Mouse (Mus musculus): ENCODE measurements around the gene Wdr89. TPM values are rescaled to one million over a fixed set of nuclear protein-coding genes. Genes with fewer than 3 reads are reported as not detected.

The Wdr89 gene
- polyA plus RNA-seq, 2 experiments from 2014 or later: 17.3 to 24.7 TPM

- ATAC-seq: no peak
These were observed 56.6 kb downstream of the Wdr89 start for GRCm38 (mm10) chr12:75612711-75613110.

GRCm38 (mm10) chr12:75599490-75599889 is 69.8 kb downstream of the Wdr89 start:
- ATAC-seq: no peak

- no peak for ATAC-seq
These were observed 70.3 kb downstream of the Wdr89 start for GRCm38 (mm10) chr12:75598988-75599387.

- no peak for ATAC-seq
These were observed 71.6 kb downstream of the Wdr89 start for GRCm38 (mm10) chr12:75597707-75598106.

- ATAC-seq: peak; percentile 96
These were observed 73.0 kb downstream of the Wdr89 start, which contains the start of gene Ppp2r5e for GRCm38 (mm10) chr12:75596154-75597002. TSS of gene Ppp2r5e (minus strand) at chr12:75596245.

- ATAC-seq: peak; percentile 11
These were observed 73.8 kb downstream of the Wdr89 start for GRCm38 (mm10) chr12:75595291-75596153.

GRCm38 (mm10) chr12:75594404-75594803 is 74.9 kb downstream of the Wdr89 start:
- no peak for ATAC-seq

- no peak for ATAC-seq
These were observed 75.5 kb downstream of the Wdr89 start for GRCm38 (mm10) chr12:75593817-75594216.

GRCm38 (mm10) chr12:75587501-75587900 is 81.8 kb downstream of the Wdr89 start:
- ATAC-seq: no peak

GRCm38 (mm10) chr12:75583776-75584175 is 85.6 kb downstream of the Wdr89 start:
- no peak for ATAC-seq

Other genes with a start within 250 kb of the Wdr89 start
- gene Ppp2r5e, start 73.3 kb downstream of the Wdr89 start, polyA plus RNA-seq (2017; shearing (Covaris generic)): 1 to 10 TPM; 7.4 to 9.2 TPM
- gene Sgpp1, start 66.2 kb upstream of the Wdr89 start, polyA plus RNA-seq (2017; shearing (Covaris generic)): 10 to 100 TPM; 12.4 to 19.9 TPM
- 10 to 100 TPM; 12.7 to 14.6 TPM for gene Syne2, start 148.6 kb upstream of the Wdr89 start, polyA plus RNA-seq (2017; shearing (Covaris generic))

All from activated CD4-positive, CD25-positive, alpha-beta regulatory T cell, adult 4 months (primary cell).